Mouse (Mus musculus) kidney, adult 2 months (tissue): ENCODE data around the gene Mmp28.

ENCODE experiments used
- CTCF ChIP-seq: fragments of 200-500 bp; conservative IDR thresholded peaks from 2 replicates; pipeline ENCODE4 v1.5.1; 2011; ENCODE audit warnings: low read depth, mild to moderate bottlenecking, control low read depth, low read length, moderate library complexity, mixed read lengths; ENCODE audit not compliant: insufficient read depth, insufficient read length
- POLR2A ChIP-seq: fragments of 200-500 bp; IDR thresholded peaks from one replicate; pipeline ENCODE4 v1.6.1; 2011; ENCODE audit warnings: low read depth, low read length, control low read depth

DNA sequence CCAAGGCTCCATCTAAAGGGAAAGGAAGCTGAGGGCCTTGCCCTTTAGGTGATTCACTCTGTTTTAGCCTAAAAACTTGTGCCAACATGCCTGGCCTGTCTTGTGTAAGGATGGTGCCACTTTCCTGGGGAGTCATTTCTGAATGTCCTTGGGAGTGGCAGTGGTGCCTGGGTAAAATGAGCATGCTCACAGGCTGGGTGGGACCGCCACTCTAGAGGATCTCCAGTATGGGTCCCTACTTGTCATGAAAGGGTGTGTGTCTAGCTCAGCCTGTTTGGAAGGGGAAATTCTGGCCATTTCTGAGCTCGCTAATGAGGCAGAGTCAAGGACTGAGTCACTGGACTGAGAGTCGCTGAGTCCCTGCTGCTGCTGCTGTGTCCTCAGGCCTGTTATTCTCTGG is 7.3 kb downstream of the Mmp28 start:
- TF ChIP-seq CTCF (no peak), POLR2A (no peak)
